Mouse (Mus musculus) thymus, adult 2 months (tissue): ENCODE data around the gene Hamp.
"Not testable (repeated sequence)": the region's sequence is repeated elsewhere in the genome, so short reads cannot be mapped to it uniquely, and the experiment has no call there.

ENCODE experiments used
- CTCF ChIP-seq: fragments of 200-500 bp; IDR thresholded peaks from 2 replicates; pipeline ENCODE4 v1.5.1; 2012; ENCODE audit warnings: mild to moderate bottlenecking, control low read depth, low read length, moderate library complexity, borderline replicate concordance; ENCODE audit not compliant: control insufficient read depth, poor library complexity, insufficient read depth; ENCODE audit errors: extremely low read depth
- POLR2A ChIP-seq: fragments of 200-500 bp; IDR thresholded peaks from 2 replicates; pipeline ENCODE4 v1.6.1; 2012; ENCODE audit warnings: mild to moderate bottlenecking, low read length, control low read depth, moderate library complexity; ENCODE audit not compliant: control insufficient read depth, poor library complexity, insufficient read depth; ENCODE audit errors: extremely low read depth

- TF ChIP-seq POLR2A, CTCF: not testable (repeated sequence)
Observed at GRCm38 (mm10) chr7:30949902-30950301, 6.1 kb upstream of the Hamp start.
